Mouse (Mus musculus) cerebellum, adult (tissue): Measurements from ENCODE around the gene Lias.
A peak's percentile ranks its signal among the peaks of the same experiment; 100 is the strongest.

Source experiments
- ATAC-seq: cut with Nextera tagmentation; 2 replicates; pipeline ENCODE4 v1.9.2; 2017; ENCODE audit warnings: mild to moderate bottlenecking, moderate library complexity, mixed read lengths; ENCODE audit not compliant: insufficient number of reproducible peaks, low FRiP score, low TSS enrichment

Lias gene

GRCm38 (mm10) chr5:65390648-65391644 is at the start of gene Lias, which contains the start of gene Rpl9:
Lias (plus strand) TSS chr5:65391497.
Rpl9 (minus strand) TSS chr5:65391444.
- ATAC-seq = peak; percentile 96

DNA sequence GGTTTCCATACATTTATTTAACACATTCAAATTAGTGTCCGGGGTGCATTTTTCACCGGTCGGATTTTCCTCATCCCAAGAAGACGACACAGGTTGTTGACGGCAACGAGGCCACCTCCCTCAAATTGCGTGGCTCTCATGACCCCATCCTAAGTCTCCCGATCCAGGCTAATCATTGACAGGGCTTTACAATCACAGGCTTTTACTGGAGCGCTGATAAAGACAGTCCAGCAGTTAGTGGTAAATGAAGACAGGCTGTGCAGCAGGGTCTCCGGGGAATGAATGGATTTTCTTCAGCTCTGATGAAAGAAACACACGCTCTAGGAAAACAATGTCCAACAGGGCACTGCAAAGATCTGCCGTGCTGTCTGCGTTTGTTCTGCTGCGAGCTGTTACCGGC is 43.1 kb upstream of the Lias start, which contains the start of gene Klb:
Gene Klb (plus strand): TSS at position 147 of the 400 bp plus-strand sequence.
- no peak for ATAC-seq

DNA sequence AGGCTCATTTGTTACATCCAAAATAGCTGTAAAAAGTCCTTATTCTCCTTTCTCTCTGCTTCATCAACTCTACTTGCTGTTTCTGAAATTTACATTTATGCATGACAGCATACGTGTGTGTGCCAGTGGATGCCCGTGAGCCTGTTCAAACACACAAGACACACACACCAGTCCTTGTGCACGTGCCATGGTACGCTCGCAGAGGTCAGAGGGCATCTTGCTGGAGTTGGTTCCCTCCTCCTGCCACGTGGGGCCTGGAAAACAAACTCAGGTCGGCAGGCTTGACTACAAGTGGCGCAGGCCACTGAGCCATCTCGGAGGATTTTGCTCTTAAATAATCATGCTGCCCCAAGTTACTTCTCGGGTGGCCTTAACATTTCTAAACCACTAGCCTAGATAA is 40.8 kb upstream of the Lias start:
- no peak for ATAC-seq

DNA sequence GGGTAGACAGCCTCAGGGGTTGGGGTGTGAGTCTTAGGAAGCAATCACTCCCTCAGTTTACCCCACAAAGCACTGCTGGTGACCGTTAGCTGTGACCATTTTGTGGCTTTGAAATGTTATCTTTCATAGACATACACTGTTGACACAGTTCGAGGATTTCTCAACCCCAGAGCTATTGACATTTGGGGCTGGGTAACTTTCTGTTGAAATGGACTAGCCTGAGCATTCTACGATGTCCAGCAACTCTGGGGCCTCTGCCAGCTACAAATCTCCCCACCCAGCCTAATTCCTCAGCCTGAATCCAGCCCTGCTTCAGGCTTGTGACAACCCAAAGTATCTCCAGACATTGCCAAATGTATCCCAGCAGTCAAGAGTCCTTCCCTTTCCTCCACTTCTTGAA is 37.2 kb upstream of the Lias start:
- ATAC-seq = no peak

- no peak for ATAC-seq
Observed at GRCm38 (mm10) chr5:65354985-65355384, 36.3 kb upstream of the Lias start.

GRCm38 (mm10) chr5:65356851-65357250 is 34.4 kb upstream of the Lias start:
- ATAC-seq = no peak

- ATAC-seq = no peak
Observed at GRCm38 (mm10) chr5:65357771-65358170, 33.5 kb upstream of the Lias start.

GRCm38 (mm10) chr5:65367837-65368236 is 23.5 kb upstream of the Lias start:
- ATAC-seq = no peak

- ATAC-seq = no peak
Observed at GRCm38 (mm10) chr5:65371551-65371950, 19.7 kb upstream of the Lias start.

GRCm38 (mm10) chr5:65374746-65375145 is 16.6 kb upstream of the Lias start:
- ATAC-seq = no peak

DNA sequence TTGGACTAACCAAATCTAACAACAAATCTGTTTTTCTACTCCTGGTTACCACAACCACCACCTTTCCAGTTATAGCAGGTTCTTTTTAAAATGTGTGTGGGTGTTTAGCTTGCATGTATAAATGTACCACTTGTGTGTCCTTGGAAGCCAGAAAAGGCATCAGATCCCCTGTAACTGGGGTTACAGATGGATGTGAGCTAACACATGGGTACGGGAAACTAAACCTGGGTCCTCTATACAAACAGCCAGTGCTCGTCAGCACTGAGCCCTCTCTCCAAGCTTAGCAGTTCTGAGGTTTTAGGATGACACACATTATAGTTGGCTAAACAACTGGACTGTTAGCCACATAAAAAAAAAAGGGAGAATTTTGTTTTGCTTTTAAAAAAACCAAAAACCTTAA is 5.6 kb upstream of the Lias start:
- no peak for ATAC-seq

GRCm38 (mm10) chr5:65387008-65387867 is 4.1 kb upstream of the Lias start:
- ATAC-seq = no peak

- ATAC-seq = no peak
Observed at GRCm38 (mm10) chr5:65391753-65392152, 456 bp downstream of the Lias start.

GRCm38 (mm10) chr5:65394425-65394824 is 3.1 kb downstream of the Lias start:
- no peak for ATAC-seq

DNA sequence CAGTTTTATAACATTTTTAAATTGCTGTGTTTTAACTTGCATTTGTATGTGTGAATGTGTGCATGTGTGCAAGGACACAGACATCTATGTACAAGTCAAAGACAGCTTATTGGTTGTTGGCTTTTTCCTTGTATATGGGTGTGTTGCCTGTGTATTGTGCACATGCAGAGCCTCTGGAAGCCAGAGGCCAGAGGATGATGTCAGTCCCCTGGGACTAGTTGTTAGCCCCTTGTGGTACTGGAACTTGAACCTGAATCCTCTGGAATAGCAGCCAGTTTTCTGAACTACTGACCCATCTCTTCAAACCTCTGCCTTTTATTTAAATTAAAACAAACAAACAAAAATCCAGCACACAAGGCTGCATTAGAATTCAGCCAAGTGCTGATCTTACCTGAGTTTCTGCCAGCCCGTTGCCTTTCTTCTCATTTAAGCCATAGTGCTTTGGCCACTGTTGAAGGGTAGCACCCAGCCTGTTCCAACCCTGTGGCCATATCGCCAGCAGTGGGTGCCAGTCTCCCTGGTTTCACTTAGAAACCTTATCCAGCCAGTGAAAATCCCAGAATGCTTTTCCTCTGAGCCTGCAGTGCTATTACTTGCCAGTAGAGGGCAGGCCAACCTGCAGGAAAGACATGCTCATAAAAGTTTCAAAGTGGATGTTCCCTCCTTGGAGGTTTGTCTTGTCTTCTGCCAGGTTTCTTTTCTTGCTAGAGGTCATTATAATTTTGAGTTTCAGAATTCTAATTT is 10.1 kb downstream of the Lias start:
- peak; percentile 93 for ATAC-seq

- no peak for ATAC-seq
Observed at GRCm38 (mm10) chr5:65407989-65408388, 16.7 kb downstream of the Lias start.

- ATAC-seq = peak; percentile 36; the same call in 1 of the 2 replicates
Observed at GRCm38 (mm10) chr5:65415653-65416458, 24.6 kb downstream of the Lias start.

DNA sequence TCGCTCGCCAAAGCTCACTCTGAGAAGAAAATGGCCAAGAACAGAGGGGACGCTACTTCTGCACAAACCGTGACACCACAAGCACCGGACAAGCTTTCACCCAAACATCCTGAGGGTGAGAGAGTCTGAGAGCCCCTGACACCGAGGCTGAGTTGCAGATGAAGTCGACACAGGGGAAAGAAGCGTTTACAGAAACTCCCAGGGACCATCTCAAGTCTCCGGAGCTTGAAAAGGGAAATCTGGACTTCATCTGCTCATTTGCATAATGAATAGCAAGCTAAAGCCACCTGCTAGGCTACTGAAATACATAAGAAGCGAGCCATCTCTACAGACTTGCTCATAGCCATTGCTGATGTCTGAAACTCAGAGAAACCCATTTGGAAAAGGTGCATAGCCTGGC is 27.8 kb downstream of the Lias start:
- no peak for ATAC-seq

- ATAC-seq = no peak
Observed at GRCm38 (mm10) chr5:65420822-65421221, 29.5 kb downstream of the Lias start.
